Mouse (Mus musculus) 416B (cell line): ENCODE measurements at regions not wholly inside any gene's neighbourhood (a gene's known extent, or its start where the extent isn't known, plus 50 kb on each side); places are given as distances from the start of the nearest gene placed in this dataset.

Experiments used
- DNase-seq: peaks from one replicate; pipeline ENCODE4 v3.0.0; 2011; ENCODE audit warnings: low read depth

- DNase-seq = no peak
Observed at GRCm38 (mm10) chr15:69222391-69222790, 2721.7 kb upstream of the Lrrc6 start.
